Mouse (Mus musculus): ENCODE data around the gene Grpel1. TPM values are rescaled to one million over a fixed set of nuclear protein-coding genes. Genes with fewer than 3 reads are reported as not detected.

Grpel1 gene
- polyA plus RNA-seq, 1 experiment from 2014 or later = 45.6 TPM

GRCm38 (mm10) chr5:36445028-36445427 lies 19.8 kb upstream of the Grpel1 start:
- Histone ChIP-seq H3K4me1 (replicated peaks) (peaks cover 16% of the 10 kb centered on the region), H3K9me3 (no peaks in the 10 kb centered on the region), H3K27ac (no peak overlapping the region), H3K27me3 (peaks cover 7% of the 10 kb centered on the region; the same call in 1 of the 2 replicates), H3K36me3 (no peaks in the 10 kb centered on the region), H3K4me3 (no peak overlapping the region), H3K9ac (no peak overlapping the region; the same call in 1 of the 2 replicates), H3K4me2 (no peak overlapping the region)
- ATAC-seq (ENCODE audit: low FRiP score) = no peak
- 31% methylated on average over 8 of the region's 8 CpGs for WGBS

- WGBS = 39% methylated on average over 9 of the region's 9 CpGs
- no peak overlapping the region for H3K4me2 ChIP-seq
- H3K4me3 ChIP-seq = no peak overlapping the region
- no peak overlapping the region for H3K9ac ChIP-seq
- no peak for ATAC-seq (ENCODE audit: low FRiP score)
- H3K36me3 ChIP-seq = no peaks in the 10 kb centered on the region
- peaks cover 7% of the 10 kb centered on the region; the same call in 1 of the 2 replicates for H3K27me3 ChIP-seq
- H3K4me1 ChIP-seq (replicated peaks) = peaks cover 16% of the 10 kb centered on the region
- no peaks in the 10 kb centered on the region for H3K9me3 ChIP-seq
- no peak overlapping the region for H3K27ac ChIP-seq
Measured at GRCm38 (mm10) chr5:36446166-36446890, 18.5 kb upstream of the Grpel1 start.

GRCm38 (mm10) chr5:36447872-36448271 lies 16.9 kb upstream of the Grpel1 start:
- H3K4me2 ChIP-seq = no peak overlapping the region
- no peaks in the 10 kb centered on the region for H3K9me3 ChIP-seq
- H3K27ac ChIP-seq = no peak overlapping the region
- H3K36me3 ChIP-seq = no peaks in the 10 kb centered on the region
- no peak for ATAC-seq (ENCODE audit: low FRiP score)
- no peak overlapping the region for H3K9ac ChIP-seq
- 94% methylated on average over 12 of the region's 12 CpGs for WGBS
- no peak overlapping the region for H3K4me3 ChIP-seq
- peaks cover 23% of the 10 kb centered on the region for H3K4me1 ChIP-seq (replicated peaks)
- H3K27me3 ChIP-seq = peaks cover 7% of the 10 kb centered on the region; the same call in 1 of the 2 replicates

- WGBS = 79% methylated on average over 6 of the region's 6 CpGs
Measured at GRCm38 (mm10) chr5:36449710-36450358, 15.0 kb upstream of the Grpel1 start.

GRCm38 (mm10) chr5:36451119-36451518 lies 13.7 kb upstream of the Grpel1 start:
- H3K9ac ChIP-seq = no peak overlapping the region
- no peaks in the 10 kb centered on the region for H3K9me3 ChIP-seq
- peaks cover 10% of the 10 kb centered on the region; the same call in 1 of the 2 replicates for H3K4me1 ChIP-seq (replicated peaks)
- no peak overlapping the region for H3K27ac ChIP-seq
- ATAC-seq (ENCODE audit: low FRiP score) = no peak
- 22% methylated on average over 10 of the region's 10 CpGs for WGBS
- H3K36me3 ChIP-seq = no peaks in the 10 kb centered on the region
- no peaks in the 10 kb centered on the region for H3K27me3 ChIP-seq
- H3K4me3 ChIP-seq = no peak overlapping the region
- H3K4me2 ChIP-seq = no peak overlapping the region

More at GRCm38 (mm10) chr5:36449710-36450358, 15.0 kb upstream of the Grpel1 start:
- no peak overlapping the region for H3K27ac ChIP-seq
- H3K27me3 ChIP-seq = peaks cover 7% of the 10 kb centered on the region; the same call in 1 of the 2 replicates
- H3K36me3 ChIP-seq = no peaks in the 10 kb centered on the region
- no peak for ATAC-seq (ENCODE audit: low FRiP score)
- H3K4me2 ChIP-seq = no peak overlapping the region
- H3K9me3 ChIP-seq = no peaks in the 10 kb centered on the region
- H3K9ac ChIP-seq = no peak overlapping the region
- H3K4me1 ChIP-seq (replicated peaks) = peaks cover 19% of the 10 kb centered on the region
- H3K4me3 ChIP-seq = no peak overlapping the region

- Histone ChIP-seq H3K4me2 (no peak overlapping the region), H3K4me3 (no peak overlapping the region), H3K9me3 (no peaks in the 10 kb centered on the region), H3K4me1 (replicated peaks) (peaks cover 7% of the 10 kb centered on the region; the same call in 1 of the 2 replicates), H3K9ac (no peak overlapping the region), H3K36me3 (no peaks in the 10 kb centered on the region), H3K27ac (no peak overlapping the region), H3K27me3 (no peaks in the 10 kb centered on the region)
- 62% methylated on average over 10 of the region's 10 CpGs for WGBS
- no peak for ATAC-seq (ENCODE audit: low FRiP score)
Measured at GRCm38 (mm10) chr5:36451872-36452389, 12.9 kb upstream of the Grpel1 start.

- Histone ChIP-seq H3K4me1 (replicated peaks) (peaks cover 7% of the 10 kb centered on the region; the same call in 1 of the 2 replicates), H3K9me3 (no peaks in the 10 kb centered on the region), H3K36me3 (no peaks in the 10 kb centered on the region), H3K27ac (no peak overlapping the region), H3K4me2 (no peak overlapping the region), H3K27me3 (no peaks in the 10 kb centered on the region), H3K9ac (no peak overlapping the region), H3K4me3 (no peak overlapping the region)
- WGBS = 86% methylated on average over 6 of the region's 6 CpGs
- ATAC-seq (ENCODE audit: low FRiP score) = no peak
Measured at GRCm38 (mm10) chr5:36452821-36453220, 12.0 kb upstream of the Grpel1 start.

GRCm38 (mm10) chr5:36457706-36458105 lies 7.1 kb upstream of the Grpel1 start:
- 76% methylated on average over 4 of the region's 4 CpGs for WGBS
- H3K4me2 ChIP-seq = no peak overlapping the region
- no peak overlapping the region for H3K27ac ChIP-seq
- no peaks in the 10 kb centered on the region for H3K27me3 ChIP-seq
- H3K9ac ChIP-seq = no peak overlapping the region
- ATAC-seq (ENCODE audit: low FRiP score) = no peak
- H3K36me3 ChIP-seq = no peaks in the 10 kb centered on the region
- H3K9me3 ChIP-seq = no peaks in the 10 kb centered on the region
- H3K4me3 ChIP-seq = no peak overlapping the region
- no peaks in the 10 kb centered on the region for H3K4me1 ChIP-seq (replicated peaks)

GRCm38 (mm10) chr5:36458926-36459325 lies 5.9 kb upstream of the Grpel1 start:
- no peak for ATAC-seq (ENCODE audit: low FRiP score)
- 25% methylated on average over 4 of the region's 4 CpGs for WGBS

GRCm38 (mm10) chr5:36460712-36461111 lies 4.1 kb upstream of the Grpel1 start:
- no peaks in the 10 kb centered on the region for H3K27me3 ChIP-seq
- ATAC-seq (ENCODE audit: low FRiP score) = no peak
- peaks cover 13% of the 10 kb centered on the region for H3K4me1 ChIP-seq (replicated peaks)
- no peak overlapping the region for H3K9ac ChIP-seq
- H3K4me2 ChIP-seq = no peak overlapping the region
- H3K4me3 ChIP-seq = no peak overlapping the region
- no peaks in the 10 kb centered on the region for H3K9me3 ChIP-seq
- no peak overlapping the region for H3K27ac ChIP-seq
- 84% methylated on average over 2 of the region's 2 CpGs for WGBS
- H3K36me3 ChIP-seq = no peaks in the 10 kb centered on the region

More at GRCm38 (mm10) chr5:36458926-36459325, 5.9 kb upstream of the Grpel1 start:
- H3K4me2 ChIP-seq = no peak overlapping the region
- peaks cover 4% of the 10 kb centered on the region for H3K4me1 ChIP-seq (replicated peaks)
- no peaks in the 10 kb centered on the region for H3K36me3 ChIP-seq
- H3K9ac ChIP-seq = no peak overlapping the region
- H3K27me3 ChIP-seq = no peaks in the 10 kb centered on the region
- H3K4me3 ChIP-seq = no peak overlapping the region
- H3K27ac ChIP-seq = no peak overlapping the region
- H3K9me3 ChIP-seq = no peaks in the 10 kb centered on the region

- Histone ChIP-seq H3K27me3 (no peaks in the 10 kb centered on the region), H3K9ac (0 out of 2 replicates have a peak overlapping the region, but pooled peaks have one; percentile 3), H3K36me3 (no peaks in the 10 kb centered on the region), H3K9me3 (no peaks in the 10 kb centered on the region), H3K4me1 (replicated peaks) (peaks cover 18% of the 10 kb centered on the region), H3K27ac (no peak overlapping the region), H3K4me2 (no peak overlapping the region), H3K4me3 (no peak overlapping the region)
- WGBS = 86% methylated on average over 2 of the region's 2 CpGs
- no peak for ATAC-seq (ENCODE audit: low FRiP score)
Measured at GRCm38 (mm10) chr5:36461231-36461630, 3.6 kb upstream of the Grpel1 start.

- H3K4me1 ChIP-seq (replicated peaks) = peaks cover 24% of the 10 kb centered on the region
- H3K27me3 ChIP-seq = no peaks in the 10 kb centered on the region
- no peak overlapping the region for H3K9ac ChIP-seq
- H3K9me3 ChIP-seq = no peaks in the 10 kb centered on the region
- 26% methylated on average over 7 of the region's 7 CpGs for WGBS
- H3K4me2 ChIP-seq = no peak overlapping the region
- no peak for ATAC-seq (ENCODE audit: low FRiP score)
- H3K36me3 ChIP-seq = no peaks in the 10 kb centered on the region
- H3K27ac ChIP-seq = no peak overlapping the region
- H3K4me3 ChIP-seq = no peak overlapping the region
Measured at GRCm38 (mm10) chr5:36462810-36463209, 2.0 kb upstream of the Grpel1 start.

Measured in hindbrain, embryonic 13.5 days (tissue).